Mouse (Mus musculus) embryonic fibroblast, embryonic 13.5 days (primary cell): ENCODE measurements around the gene Scamp1.

Experiments used
- CTCF ChIP-seq: IDR thresholded peaks from 2 replicates; pipeline ENCODE4 v1.5.1; 2011; ENCODE audit warnings: mild to moderate bottlenecking, control low read depth, low read length, moderate library complexity, borderline replicate concordance; ENCODE audit not compliant: insufficient read depth
- POLR2A ChIP-seq: IDR thresholded peaks from 2 replicates; pipeline ENCODE4 v1.6.1; 2011; ENCODE audit warnings: low read depth, mild to moderate bottlenecking, control low read depth, low read length, moderate library complexity

DNA sequence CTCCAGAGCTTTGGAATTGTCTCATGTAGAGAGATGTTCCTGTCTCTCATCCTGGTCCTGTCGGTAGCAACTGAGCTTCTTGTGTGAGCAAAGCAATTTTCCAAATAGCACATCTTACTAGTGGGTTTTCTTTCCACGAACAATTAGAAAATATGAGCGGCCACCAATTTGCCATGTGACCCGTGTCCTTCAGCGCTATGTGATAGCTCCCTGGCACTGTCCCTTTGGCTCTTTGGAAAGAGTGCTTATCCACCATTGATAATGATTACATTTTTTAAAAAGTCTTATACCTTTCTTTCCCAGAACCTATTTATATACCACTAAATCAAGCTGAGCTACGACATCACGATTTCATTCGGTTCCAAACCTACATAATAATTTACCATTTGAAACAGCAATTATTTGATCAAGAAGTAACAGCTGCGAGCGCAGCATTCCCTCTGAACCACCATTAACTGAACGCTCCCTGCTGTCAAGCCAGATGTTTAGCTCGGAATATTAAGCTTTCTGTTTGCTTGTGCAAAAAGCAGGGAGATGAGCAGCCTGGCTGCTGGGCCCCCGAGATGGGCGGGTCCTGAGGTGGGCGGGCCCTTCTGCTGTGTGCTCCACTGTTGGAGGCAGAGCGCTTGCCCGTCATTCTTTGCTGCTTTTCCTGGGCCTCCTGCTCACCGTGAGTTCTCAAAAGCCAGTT lies 20.8 kb upstream of the Scamp1 start:
- TF ChIP-seq CTCF: no peak
- TF ChIP-seq POLR2A: no peak
